Mouse (Mus musculus): ENCODE measurements around the gene Cd300ld3. TPM values are rescaled to one million over a fixed set of nuclear protein-coding genes. Genes with fewer than 3 reads are reported as not detected.
"Not testable (repeated sequence)": the region's sequence is repeated elsewhere in the genome, so short reads cannot be mapped to it uniquely, and the experiment has no call there.

Cd300ld3 gene
- polyA plus RNA-seq, 1 experiment from 2014 or later = not detected

DNA sequence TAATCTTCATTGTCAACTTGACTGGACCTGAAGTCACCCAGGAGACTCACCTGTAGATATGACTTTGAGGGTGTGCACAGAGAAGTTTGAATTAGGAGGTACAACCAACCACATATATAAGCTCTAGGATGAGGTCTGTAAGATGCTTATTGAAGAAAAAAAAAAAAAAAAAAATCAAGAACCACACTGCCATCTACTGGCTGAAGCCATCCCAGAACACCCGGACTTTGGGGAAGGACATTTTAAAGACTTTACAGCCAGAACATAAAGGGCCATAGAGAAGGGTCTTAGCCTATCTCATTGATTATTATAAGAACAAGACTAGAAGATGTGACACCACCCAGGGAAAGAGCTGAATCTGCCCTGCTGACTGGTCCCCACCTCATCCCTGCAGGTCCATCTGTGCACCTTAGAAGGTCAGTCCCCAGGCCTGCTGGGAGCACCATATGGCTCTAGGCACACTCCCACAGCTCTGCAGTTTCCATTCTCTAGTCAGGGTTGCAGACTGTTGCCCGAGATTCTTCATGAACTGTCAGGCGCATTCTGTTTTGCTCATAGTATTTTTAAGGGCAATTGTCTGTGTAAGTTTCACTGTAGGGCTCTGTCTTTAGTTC, 1.2 kb upstream of the Cd300ld3 start:
- 37% methylated on average over 3 of the region's 3 CpGs for WGBS
- H3K27me3 ChIP-seq = no peaks in the 10 kb centered on the region
- H3K4me3 ChIP-seq = no peak overlapping the region
- no peaks in the 10 kb centered on the region for H3K9me3 ChIP-seq
- no peaks in the 10 kb centered on the region for H3K4me1 ChIP-seq
- ATAC-seq (ENCODE audit: low FRiP score, low read depth) = no peak
- no peak overlapping the region for H3K9ac ChIP-seq
- H3K4me2 ChIP-seq (replicated peaks) = no peak overlapping the region
- no peaks in the 10 kb centered on the region for H3K36me3 ChIP-seq
- no peak overlapping the region for H3K27ac ChIP-seq

- not testable (repeated sequence) for H3K4me1 ChIP-seq; H3K9ac ChIP-seq; H3K36me3 ChIP-seq; H3K27ac ChIP-seq; H3K27me3 ChIP-seq; H3K9me3 ChIP-seq; H3K4me3 ChIP-seq; ATAC-seq (ENCODE audit: low FRiP score, low read depth); H3K4me2 ChIP-seq (replicated peaks)
- no CpG with 5 or more reads among the region's 6 CpGs for WGBS
These were observed 10.5 kb downstream of the Cd300ld3 start, which contains the start of gene Cd300ld5 for GRCm38 (mm10) chr11:115037669-115038068. TSS of gene Cd300ld5 (minus strand) at chr11:115037769.

DNA sequence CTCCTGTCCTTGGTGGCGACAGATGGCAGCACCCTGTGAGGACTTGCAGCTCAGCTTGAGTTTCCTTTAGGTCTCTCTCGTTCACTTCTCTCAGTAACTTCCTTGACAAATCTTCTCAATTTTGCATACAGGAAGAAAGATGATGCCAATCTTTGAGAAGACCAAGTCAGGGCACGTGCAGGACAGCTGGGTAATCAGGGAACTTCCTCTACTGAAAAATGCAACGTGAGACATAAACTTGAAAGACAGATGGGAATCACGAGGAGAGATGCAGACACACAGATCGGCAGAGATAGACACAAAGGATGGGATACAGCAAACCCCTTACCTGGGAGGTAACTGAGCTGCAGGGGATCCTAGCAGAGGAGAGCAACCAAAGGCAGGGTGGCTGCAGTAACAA, 21.3 kb downstream of the Cd300ld3 start, which contains the start of gene Cd300ld4:
TSS of gene Cd300ld4 (minus strand) at position 101 of the 400 bp plus-strand sequence.
- not testable (repeated sequence) for H3K36me3 ChIP-seq; H3K4me3 ChIP-seq; H3K4me1 ChIP-seq; H3K4me2 ChIP-seq (replicated peaks); H3K27ac ChIP-seq; H3K27me3 ChIP-seq; ATAC-seq (ENCODE audit: low FRiP score, low read depth); H3K9me3 ChIP-seq; H3K9ac ChIP-seq
- WGBS = no CpG with 5 or more reads among the region's 6 CpGs

GRCm38 (mm10) chr11:115016093-115016492, 32.1 kb downstream of the Cd300ld3 start, which contains the start of gene Cd300ld2:
TSS of gene Cd300ld2 (minus strand) at chr11:115016193.
- not testable (repeated sequence) for H3K9ac ChIP-seq; H3K9me3 ChIP-seq; H3K27me3 ChIP-seq; ATAC-seq (ENCODE audit: low FRiP score, low read depth); H3K4me3 ChIP-seq; H3K36me3 ChIP-seq; H3K4me1 ChIP-seq; H3K4me2 ChIP-seq (replicated peaks); H3K27ac ChIP-seq
- no CpG with 5 or more reads among the region's 7 CpGs for WGBS

DNA sequence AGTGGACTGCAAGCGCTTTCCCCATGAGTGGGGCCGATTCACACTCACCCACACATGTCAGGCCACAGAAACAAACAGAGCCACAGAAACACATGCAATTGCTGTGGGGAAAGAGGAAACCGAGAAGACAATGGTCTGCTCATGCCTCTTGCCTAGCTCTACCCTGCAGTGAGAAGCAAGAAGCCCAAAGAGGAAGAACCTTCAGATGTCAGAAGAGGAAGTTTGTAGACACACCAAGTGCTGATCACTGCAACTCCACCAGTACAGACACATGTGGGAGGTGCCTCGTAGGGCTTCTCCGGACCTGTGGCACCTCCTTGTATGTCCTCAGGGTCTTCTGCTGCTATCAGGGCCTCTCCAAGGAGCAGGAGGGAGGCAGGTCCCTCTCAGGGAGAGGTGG, 44.1 kb downstream of the Cd300ld3 start:
- no peak overlapping the region for H3K9ac ChIP-seq
- ATAC-seq (ENCODE audit: low FRiP score, low read depth) = no peak
- no peaks in the 10 kb centered on the region for H3K4me1 ChIP-seq
- H3K27me3 ChIP-seq = 0 out of 2 replicates have a peak, but pooled peaks cover 4% of the 10 kb centered on the region
- H3K27ac ChIP-seq = no peak overlapping the region; the same call in 1 of the 2 replicates
- H3K4me2 ChIP-seq (replicated peaks) = no peak overlapping the region
- no peak overlapping the region for H3K4me3 ChIP-seq
- no peaks in the 10 kb centered on the region for H3K36me3 ChIP-seq
- WGBS = 85% methylated on average over 5 of the region's 5 CpGs
- H3K9me3 ChIP-seq = no peaks in the 10 kb centered on the region

GRCm38 (mm10) chr11:115001474-115002040, 46.7 kb downstream of the Cd300ld3 start, which contains the start of gene Cd300c2:
TSS of gene Cd300c2 (minus strand) at chr11:115001880.
- ATAC-seq (ENCODE audit: low FRiP score, low read depth) = no peak
- Histone ChIP-seq H3K27me3 (0 out of 2 replicates have a peak, but pooled peaks cover 4% of the 10 kb centered on the region), H3K27ac (no peak within 1 kb of the TSS), H3K4me3 (no peak within 1 kb of the TSS), H3K9me3 (no peaks in the 10 kb centered on the region), H3K4me2 (replicated peaks) (no peak within 1 kb of the TSS), H3K4me1 (no peaks in the 10 kb centered on the region), H3K36me3 (no peaks in the 10 kb centered on the region), H3K9ac (no peak within 1 kb of the TSS)
- 77% methylated on average over 7 of the region's 7 CpGs for WGBS

Other genes with a start within 250 kb of the Cd300ld3 start
- not detected in 2 replicates for gene Gpr142, start 249.5 kb downstream of the Cd300ld3 start, polyA plus RNA-seq (2015; fragmentation: Nextera tagmentation; extraction: Ambion mirVana)
- gene Gprc5c, start 197.3 kb downstream of the Cd300ld3 start, polyA plus RNA-seq (2015; fragmentation: Nextera tagmentation; extraction: Ambion mirVana) = 56.2 and 60.0 TPM in 2 replicates
- gene Cd300a, start 158.4 kb downstream of the Cd300ld3 start, polyA plus RNA-seq (2015; fragmentation: Nextera tagmentation; extraction: Ambion mirVana) = 1.6 and 1.9 TPM in 2 replicates
- gene Cd300lb, start 114.0 kb downstream of the Cd300ld3 start, polyA plus RNA-seq (2015; fragmentation: Nextera tagmentation; extraction: Ambion mirVana) = 0.14 and 0.19 TPM in 2 replicates
- not detected in 2 replicates for gene Cd300c, start 79.3 kb downstream of the Cd300ld3 start, polyA plus RNA-seq (2015; fragmentation: Nextera tagmentation; extraction: Ambion mirVana)
- gene Cd300ld, start 58.5 kb downstream of the Cd300ld3 start, polyA plus RNA-seq (2015; fragmentation: Nextera tagmentation; extraction: Ambion mirVana) = 0.14 TPM in 1 of 2 replicates, not detected in the other
- gene Cd300c2, start 46.5 kb downstream of the Cd300ld3 start, polyA plus RNA-seq (2015; fragmentation: Nextera tagmentation; extraction: Ambion mirVana) = 1.7 and 2.2 TPM in 2 replicates
- not detected in 2 replicates for gene Cd300ld2, start 32.2 kb downstream of the Cd300ld3 start, polyA plus RNA-seq (2015; fragmentation: Nextera tagmentation; extraction: Ambion mirVana)
- gene Cd300ld4, start 21.4 kb downstream of the Cd300ld3 start, polyA plus RNA-seq (2015; fragmentation: Nextera tagmentation; extraction: Ambion mirVana) = not detected in 2 replicates
- not detected in 2 replicates for gene Cd300ld5, start 10.6 kb downstream of the Cd300ld3 start, polyA plus RNA-seq (2015; fragmentation: Nextera tagmentation; extraction: Ambion mirVana)
- 0.09 and 0.23 TPM in 2 replicates for gene Cd300e, start 13.8 kb upstream of the Cd300ld3 start, polyA plus RNA-seq (2015; fragmentation: Nextera tagmentation; extraction: Ambion mirVana)
- gene Rab37, start 43.0 kb upstream of the Cd300ld3 start, polyA plus RNA-seq (2015; fragmentation: Nextera tagmentation; extraction: Ambion mirVana) = 1.4 and 1.6 TPM in 2 replicates
- 0.09 TPM in 1 of 2 replicates, not detected in the other for gene Cd300lf, start 85.6 kb upstream of the Cd300ld3 start, polyA plus RNA-seq (2015; fragmentation: Nextera tagmentation; extraction: Ambion mirVana)
- gene Slc9a3r1, start 114.9 kb upstream of the Cd300ld3 start, polyA plus RNA-seq (2015; fragmentation: Nextera tagmentation; extraction: Ambion mirVana) = 20.6 and 23.4 TPM in 2 replicates
- 10.9 and 11.4 TPM in 2 replicates for gene Tmem104, start 139.1 kb upstream of the Cd300ld3 start, polyA plus RNA-seq (2015; fragmentation: Nextera tagmentation; extraction: Ambion mirVana)
- 25.7 and 26.2 TPM in 2 replicates for gene Nat9, start 139.4 kb upstream of the Cd300ld3 start, polyA plus RNA-seq (2015; fragmentation: Nextera tagmentation; extraction: Ambion mirVana)
- 0.05 and 0.09 TPM in 2 replicates for gene Grin2c, start 218.8 kb upstream of the Cd300ld3 start, polyA plus RNA-seq (2015; fragmentation: Nextera tagmentation; extraction: Ambion mirVana)
- 15.3 and 16.0 TPM in 2 replicates for gene Fdxr, start 228.6 kb upstream of the Cd300ld3 start, polyA plus RNA-seq (2015; fragmentation: Nextera tagmentation; extraction: Ambion mirVana)
- 0.09 and 0.15 TPM in 2 replicates for gene Fads6, start 249.3 kb upstream of the Cd300ld3 start, polyA plus RNA-seq (2015; fragmentation: Nextera tagmentation; extraction: Ambion mirVana)